Mouse (Mus musculus): Measurements from ENCODE around the gene Tenm2.

Gene Tenm2

DNA sequence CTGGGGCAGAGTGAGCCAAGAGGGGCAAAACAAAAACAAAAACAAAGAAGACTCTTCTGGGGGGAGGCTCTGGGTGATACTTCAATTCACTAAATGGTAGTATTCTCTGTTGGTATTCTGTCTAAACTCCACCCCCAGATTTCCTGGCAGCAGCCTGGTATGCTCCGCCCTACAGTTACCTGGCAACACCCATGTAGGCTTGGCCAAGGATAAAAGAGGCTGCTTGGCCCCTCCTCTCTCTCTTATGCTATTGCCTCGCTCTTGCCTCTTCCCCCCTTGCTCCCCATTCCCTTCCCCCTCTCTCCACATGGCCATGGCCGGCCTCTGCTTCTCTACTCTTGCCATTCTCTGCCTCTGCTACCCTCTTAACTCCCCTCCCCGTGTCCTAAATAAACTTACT is 687.6 kb downstream of the Tenm2 start:
- TF ChIP-seq GATA4 (IDR thresholded peaks at IDR 0.05; ENCODE audit: insufficient replicate concordance, low read length), result no peak

DNA sequence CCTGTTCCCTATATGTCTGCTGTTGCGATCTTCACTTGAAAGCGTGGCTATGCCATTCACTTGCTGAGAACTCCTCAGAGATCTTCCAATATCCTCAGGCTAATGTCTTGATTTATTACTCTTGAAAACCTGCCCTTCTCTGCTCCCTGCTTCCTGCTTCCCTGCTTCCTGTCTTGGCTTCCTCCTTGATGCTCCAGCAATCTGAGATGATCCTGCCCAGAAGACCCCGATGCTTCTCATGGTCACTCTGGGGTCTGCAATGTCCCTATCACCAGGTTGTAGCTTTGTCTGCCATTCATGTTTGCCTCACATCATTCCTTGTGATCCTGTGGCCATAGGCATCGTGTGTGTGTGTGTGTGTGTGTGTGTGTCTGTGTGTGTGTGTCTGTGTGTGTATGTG is 697.6 kb downstream of the Tenm2 start:
- no peak for TF ChIP-seq GATA4 (IDR thresholded peaks at IDR 0.05; ENCODE audit: insufficient replicate concordance, low read length)

DNA sequence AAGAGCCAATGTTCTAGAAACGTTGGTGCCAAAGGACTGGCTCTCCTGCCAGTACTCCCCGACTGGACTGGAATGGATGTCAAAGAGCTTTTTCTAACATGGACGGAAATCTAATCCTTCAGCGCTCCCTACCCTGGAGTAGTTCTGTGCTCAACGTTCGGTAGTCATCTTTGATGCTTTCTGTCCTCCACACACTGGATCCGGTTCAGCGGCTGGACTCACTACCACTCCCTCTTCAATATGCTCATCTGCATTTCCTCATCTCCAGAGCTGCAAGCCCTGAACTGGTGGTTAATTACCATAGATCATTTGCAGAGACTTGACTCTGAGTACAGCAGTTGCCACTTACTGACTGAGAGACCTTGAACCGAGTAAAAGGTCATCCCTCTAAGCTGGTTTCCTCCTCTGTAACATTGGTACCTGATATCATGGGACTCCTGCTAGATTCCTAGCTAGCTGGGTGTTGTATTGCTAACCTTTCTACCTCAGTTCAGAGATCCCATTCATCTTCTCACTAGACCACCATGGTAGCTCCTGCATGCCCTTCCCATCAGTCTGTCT is 698.1 kb downstream of the Tenm2 start:
- TF ChIP-seq GATA4 (IDR thresholded peaks at IDR 0.05; ENCODE audit: insufficient replicate concordance, low read length), result no peak

DNA sequence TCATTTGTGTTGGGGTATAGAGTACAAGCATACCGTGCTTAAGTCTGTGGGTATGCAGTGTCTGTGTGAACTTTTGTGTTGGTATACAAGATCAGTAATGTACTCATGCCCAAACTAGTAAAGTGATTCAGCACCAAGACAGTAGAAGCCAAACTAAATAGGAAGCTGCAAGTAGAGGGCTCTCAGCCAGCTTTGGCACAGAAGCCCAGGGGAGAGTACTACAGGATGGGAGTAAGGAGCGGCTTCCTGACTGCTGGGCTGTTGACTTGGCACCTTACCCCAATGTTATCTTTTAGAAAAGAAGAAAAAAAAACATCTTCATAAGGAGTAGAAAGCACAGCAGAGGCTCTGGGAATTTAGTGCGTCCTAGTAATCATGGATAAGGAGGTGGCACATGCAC is 700.2 kb downstream of the Tenm2 start:
- TF ChIP-seq GATA4 (IDR thresholded peaks at IDR 0.05; ENCODE audit: insufficient replicate concordance, low read length), result no peak

DNA sequence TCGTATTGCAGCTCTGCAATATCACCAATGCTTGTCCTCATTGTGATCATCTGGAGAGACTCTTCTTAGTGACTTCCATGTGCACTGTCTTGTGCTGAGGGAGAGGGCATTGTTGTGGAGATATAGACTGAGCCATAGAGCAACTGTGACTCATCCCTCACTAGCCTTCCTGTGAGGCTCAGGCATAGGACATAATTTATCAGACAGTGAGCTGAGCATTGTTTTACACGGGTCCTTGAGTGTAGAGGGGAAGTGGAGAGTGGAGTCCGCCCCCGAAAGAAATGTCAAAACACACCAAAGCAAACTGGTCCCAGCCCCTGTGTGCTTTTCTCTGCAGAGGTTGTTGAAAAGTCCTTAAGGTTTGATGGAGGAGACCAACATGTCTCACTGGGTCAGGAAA is 704.1 kb downstream of the Tenm2 start:
- TF ChIP-seq GATA4 (IDR thresholded peaks at IDR 0.05; ENCODE audit: insufficient replicate concordance, low read length), result no peak

DNA sequence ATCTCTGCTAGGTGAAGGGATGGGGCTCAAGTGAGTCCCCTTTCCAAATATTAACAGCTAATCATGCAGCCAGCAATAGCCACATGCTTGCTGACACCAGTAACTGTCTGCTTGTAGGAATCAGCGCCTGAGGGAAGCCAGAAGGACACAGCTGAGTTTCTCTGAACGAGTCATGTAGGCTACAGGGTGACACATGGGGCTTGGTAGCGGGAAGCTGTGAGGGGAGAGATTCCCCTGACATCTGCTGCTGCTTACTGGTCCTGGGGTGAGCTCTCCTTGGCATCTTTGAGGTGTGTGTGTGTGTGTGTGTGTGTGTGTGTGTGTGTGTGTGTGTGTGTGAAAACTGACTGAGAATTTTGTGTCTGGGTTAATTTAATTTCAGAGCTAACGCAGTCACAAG is 708.3 kb downstream of the Tenm2 start:
- no peak for TF ChIP-seq GATA4 (IDR thresholded peaks at IDR 0.05; ENCODE audit: insufficient replicate concordance, low read length)

DNA sequence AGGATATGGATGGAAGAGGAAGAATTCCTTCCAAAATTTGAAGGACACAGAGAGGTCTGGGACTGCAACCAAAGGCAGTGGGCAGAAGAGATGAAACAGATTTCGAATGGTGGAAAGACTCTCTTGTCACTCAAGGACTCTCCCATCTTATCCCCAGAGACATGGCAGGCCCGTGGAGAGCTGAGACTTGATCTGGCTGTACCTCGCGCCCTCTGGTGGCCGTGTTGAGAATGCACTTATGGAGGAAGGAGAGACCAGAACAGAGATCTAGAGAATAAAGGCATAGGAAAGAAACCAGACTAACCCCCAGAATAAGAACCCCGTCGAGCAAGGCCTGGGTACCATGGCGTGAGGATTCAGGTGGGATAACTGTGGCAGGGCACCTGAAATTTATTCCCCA is 709.4 kb downstream of the Tenm2 start:
- TF ChIP-seq GATA4 (IDR thresholded peaks at IDR 0.05; ENCODE audit: insufficient replicate concordance, low read length), result no peak

DNA sequence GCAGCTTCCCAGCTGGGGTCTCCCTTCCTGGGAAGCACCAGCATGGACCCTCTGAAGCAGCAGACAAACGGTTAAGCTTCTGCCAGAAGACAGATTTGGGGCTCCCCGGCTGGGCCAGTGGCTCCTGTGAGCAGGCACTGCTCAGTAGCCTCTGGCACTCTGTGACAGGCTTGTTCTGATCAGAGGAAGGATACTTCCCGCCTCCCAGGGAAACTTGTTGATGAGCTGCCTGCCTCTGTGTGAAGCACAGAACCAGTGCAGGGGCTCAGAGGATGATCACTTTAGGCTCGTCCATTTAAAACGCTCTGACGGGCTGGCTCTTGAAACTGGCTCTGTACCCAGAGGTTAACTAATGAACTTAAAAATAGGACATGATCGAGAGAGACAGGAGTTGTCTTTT is 723.3 kb downstream of the Tenm2 start:
- TF ChIP-seq GATA4 (IDR thresholded peaks at IDR 0.05; ENCODE audit: insufficient replicate concordance, low read length), result no peak

DNA sequence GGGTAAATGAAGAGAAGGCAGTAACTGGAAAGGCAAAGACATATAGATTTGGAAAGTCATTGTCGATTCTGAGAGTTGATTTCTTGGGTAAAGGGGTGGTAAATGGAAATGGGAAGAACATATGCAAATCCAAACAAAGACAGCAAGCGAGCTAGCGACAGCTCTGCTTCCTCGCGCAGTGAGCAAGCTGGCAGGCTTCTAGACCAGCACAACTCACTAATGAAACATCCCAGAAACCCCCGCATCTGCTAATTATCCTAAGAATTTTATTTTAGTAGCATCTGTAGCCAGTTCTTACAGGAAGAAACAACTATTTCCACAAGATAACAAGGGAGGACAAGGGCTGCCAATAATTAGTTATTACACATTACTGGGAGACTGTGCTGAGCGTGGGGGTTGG is 727.5 kb downstream of the Tenm2 start:
- TF ChIP-seq GATA4 (IDR thresholded peaks at IDR 0.05; ENCODE audit: insufficient replicate concordance, low read length), result no peak

DNA sequence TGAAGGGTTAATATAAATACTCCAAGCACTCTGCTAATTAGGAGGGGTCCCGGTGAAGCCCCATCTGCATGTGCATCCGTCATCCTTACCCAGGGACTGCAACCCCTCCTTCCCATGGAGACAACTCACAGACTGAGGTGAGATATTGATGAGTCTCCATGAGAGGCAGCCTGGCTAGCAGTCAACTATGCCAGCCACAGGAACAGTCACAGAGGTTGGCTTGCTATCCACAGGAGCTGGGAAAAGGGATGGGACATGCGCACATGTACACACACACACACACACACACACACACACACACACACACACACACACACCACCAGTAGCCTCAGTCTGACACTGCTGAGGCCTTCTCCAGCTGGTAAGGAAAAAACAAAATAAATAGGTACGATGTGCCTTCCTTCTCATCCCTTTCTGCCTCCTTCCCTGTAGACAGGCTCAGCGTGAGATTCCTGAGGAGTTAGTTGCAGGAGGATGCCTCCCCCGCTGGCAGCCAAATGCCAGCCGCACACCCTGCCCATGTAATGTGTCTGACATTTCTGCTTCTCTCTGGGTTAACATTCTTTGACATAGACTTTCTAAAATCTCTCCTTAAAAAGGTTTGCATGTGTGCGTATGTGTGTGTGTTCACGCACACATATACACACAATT is 740.7 kb downstream of the Tenm2 start:
- TF ChIP-seq GATA4 (IDR thresholded peaks at IDR 0.05; ENCODE audit: insufficient replicate concordance, low read length), result no peak

DNA sequence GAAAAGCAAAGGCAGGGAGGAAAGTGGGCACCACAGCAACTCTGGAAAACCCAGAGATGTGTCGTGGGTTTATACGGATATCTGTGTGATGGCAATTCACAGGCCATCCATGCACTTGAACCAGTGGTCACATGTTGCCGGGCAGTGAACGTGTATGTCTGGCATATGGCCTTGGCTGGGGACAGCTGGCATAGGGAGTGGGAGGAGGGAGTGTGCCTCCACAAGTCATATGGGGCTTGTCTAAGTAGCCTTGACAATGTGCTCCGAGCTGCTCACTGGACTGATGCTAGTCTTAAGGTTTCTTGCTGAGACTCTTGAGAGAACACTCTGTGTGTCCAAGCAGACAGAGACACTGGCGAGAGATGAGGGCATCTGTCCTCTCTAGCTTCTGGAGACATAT is 743.5 kb downstream of the Tenm2 start:
- no peak for TF ChIP-seq GATA4 (IDR thresholded peaks at IDR 0.05; ENCODE audit: insufficient replicate concordance, low read length)

DNA sequence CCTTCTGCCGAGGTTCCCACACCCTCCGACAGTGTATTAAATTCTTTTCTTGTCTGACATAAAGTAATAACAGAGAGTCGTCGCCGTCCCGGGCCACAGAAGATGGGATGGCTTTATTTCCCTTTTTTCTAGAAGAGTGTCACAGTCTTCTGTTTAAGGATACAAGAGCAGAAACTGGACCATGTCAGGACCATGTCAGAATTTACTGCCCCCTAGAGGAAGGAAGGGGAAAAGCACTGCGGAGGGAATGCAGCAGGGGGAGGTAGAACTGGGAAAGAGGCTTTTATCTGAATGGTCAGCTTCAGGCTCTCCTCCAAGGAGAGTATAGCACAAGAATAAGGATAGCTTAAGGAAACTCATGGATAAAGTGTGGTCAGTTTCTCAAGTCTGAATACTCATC is 745.7 kb downstream of the Tenm2 start:
- TF ChIP-seq GATA4 (IDR thresholded peaks at IDR 0.05; ENCODE audit: insufficient replicate concordance, low read length), result no peak

DNA sequence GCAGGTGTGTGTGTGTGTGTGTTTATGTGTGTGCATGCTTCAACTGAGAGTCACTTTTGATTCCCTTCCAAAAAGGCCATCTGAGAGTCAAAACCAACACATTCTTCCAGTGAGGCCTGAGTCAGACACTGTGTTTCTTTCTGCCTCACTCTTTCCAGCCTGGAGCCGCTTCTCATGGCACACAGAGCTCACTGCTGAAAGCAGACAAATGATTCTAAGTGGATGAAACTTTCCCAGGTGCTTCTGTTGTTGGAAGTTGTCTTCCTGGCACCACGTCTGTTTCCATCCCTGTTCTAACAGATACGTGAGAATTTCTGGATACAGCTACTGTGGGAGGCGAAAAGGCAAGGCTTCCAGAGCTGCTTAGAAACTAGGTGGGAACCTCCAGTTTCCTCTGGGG is 747.1 kb downstream of the Tenm2 start:
- no peak for TF ChIP-seq GATA4 (IDR thresholded peaks at IDR 0.05; ENCODE audit: insufficient replicate concordance, low read length)

DNA sequence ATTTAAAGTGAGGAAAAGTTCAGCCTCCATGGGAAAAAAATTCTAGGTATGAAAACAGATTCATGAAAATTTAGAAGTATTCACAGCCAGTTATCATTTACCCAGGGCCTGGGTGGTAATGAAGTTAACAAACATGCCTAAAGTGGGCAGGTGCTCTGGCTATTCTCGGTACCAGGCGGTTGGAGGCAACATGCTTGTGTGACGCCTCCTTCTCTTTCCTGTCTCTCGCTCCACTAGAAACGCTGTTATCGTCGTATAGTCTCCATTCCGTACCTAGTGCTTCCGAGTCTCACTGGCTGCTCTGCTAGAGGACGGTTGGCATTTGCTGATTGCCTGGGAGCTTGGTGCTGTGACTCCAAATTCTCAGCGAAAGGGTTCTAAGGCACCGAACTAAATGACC is 749.7 kb downstream of the Tenm2 start:
- TF ChIP-seq GATA4 (IDR thresholded peaks at IDR 0.05; ENCODE audit: insufficient replicate concordance, low read length), result no peak

DNA sequence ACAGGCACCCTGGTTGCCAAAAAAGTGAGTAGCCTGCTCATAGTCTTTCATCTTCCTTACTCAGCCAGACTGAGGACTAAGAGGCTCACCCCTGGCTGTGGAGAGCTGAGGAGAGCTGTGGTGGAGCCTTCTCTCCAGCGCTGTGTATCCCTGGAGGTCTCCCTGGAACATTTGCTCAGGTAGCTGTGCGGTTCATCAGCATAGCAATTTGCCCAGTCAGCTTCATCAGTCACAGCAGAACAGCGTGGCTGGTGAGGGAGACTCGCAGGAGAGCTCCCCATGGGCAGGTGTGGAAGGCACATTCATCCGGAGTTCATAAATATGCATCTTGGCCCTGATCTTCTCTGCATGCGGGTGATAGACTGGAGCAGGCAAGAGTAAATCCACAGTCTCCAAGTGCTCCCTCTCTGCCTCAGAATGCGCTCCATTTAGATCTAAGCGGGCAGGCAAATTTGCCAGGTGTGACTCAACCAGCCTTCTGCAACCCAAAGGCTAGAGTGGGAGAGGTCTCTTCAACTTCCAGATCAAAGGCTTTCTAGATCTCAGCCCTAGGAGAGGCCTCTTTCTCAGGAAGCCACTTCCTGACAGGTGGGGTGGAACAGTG is 751.2 kb downstream of the Tenm2 start:
- TF ChIP-seq GATA4 (IDR thresholded peaks at IDR 0.05; ENCODE audit: insufficient replicate concordance, low read length), result no peak

DNA sequence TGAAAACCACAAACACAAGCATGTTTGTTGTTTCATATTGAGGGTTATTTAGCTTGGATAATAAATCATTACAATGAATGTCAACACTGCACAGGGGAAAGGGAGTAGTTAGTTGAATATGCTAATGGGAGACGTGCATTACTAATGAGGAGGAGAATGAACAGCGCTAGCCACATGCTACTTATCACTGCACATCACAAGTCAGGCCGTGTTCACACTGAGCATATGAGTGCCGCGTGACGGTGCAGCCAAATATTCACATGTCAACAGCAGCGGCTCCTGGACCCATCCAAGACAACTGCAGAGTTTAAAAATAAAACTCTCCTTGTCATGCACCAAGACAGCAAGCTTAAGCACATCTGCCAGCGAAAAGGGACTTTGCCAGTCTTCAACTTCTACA is 753.6 kb downstream of the Tenm2 start:
- no peak for TF ChIP-seq GATA4 (IDR thresholded peaks at IDR 0.05; ENCODE audit: insufficient replicate concordance, low read length)

DNA sequence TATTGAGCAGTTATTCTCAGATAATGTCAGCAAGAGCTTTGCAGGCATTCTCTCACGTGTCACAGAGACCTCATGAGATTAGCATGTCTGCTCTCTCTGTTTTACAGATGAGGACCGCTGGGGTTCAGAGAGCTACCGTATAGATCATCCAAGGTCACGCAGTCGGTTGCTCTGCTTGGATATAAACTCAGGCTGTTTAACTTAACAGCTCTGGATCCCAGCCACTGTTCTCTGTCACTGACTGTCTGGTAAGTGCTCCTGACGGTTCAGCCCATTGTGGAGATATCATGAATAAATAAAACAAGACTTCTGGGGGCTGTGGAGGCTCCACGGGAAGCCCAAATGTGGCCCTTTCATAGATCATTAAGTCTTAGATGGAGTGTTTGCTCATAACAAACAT is 754.2 kb downstream of the Tenm2 start:
- TF ChIP-seq GATA4 (IDR thresholded peaks at IDR 0.05; ENCODE audit: insufficient replicate concordance, low read length), result no peak
